In the genomic region with DNA sequence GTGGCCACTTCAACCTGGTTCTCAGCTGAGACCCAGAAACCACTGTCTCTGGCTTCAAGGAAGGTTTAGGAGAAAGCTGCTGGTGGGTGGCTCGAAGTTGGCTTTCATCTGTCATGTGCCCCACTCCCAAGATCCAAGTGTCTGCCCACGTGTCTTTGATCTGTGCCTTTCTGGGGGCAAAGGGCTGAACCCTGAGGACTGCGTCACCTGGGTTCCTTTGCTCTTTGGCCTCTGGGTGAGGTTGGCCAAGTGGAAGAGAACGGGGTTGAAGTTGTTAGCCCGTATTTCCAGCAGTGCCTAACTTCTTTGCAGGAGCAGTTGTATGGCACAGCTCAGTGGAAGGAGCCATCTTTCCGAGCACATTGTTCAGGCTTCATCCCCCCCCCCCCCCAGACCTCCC, we compare ENCODE assay signal across 19 mouse cellular contexts. TPM values are rescaled to one million over a fixed set of nuclear protein-coding genes. Genes with fewer than 3 reads are reported as not detected.
DNase-seq lines count a peak whose midpoint lies in the region; ATAC-seq and TF ChIP-seq lines count a peak whose summit lies in the region.
"Had no signal": no experiment of that assay in that cellular context is flagged by ENCODE, and none has a peak within 500 bp of the region (broad histone marks: within the 10 kb centered on the region; RNA-seq: fewer than 3 reads in every experiment).

No protein-coding gene starts in this region.

- H3K27me3 ChIP-seq in kidney, adult 2 months (replicated peaks; ENCODE audit: control insufficient read depth, insufficient read depth, low read length) = no peaks in the 10 kb centered on the region
- H3K27me3 ChIP-seq in kidney, embryonic 15.5 days = no peaks in the 10 kb centered on the region
- no peaks in the 10 kb centered on the region for H3K27me3 ChIP-seq in intestine, embryonic 16.5 days (replicated peaks; ENCODE audit: control insufficient read depth, insufficient read depth, low read length)
- H3K27me3 ChIP-seq in liver, embryonic 16.5 days (ENCODE audit: control insufficient read depth, insufficient read depth, low read depth, low read length) = no peaks in the 10 kb centered on the region
- H3K27me3 ChIP-seq: embryonic facial prominence, embryonic 12.5 days; hindbrain, embryonic 12.5 days; neural tube, embryonic 12.5 days; Patski had no signal

- 56% methylated on average over 6 of the region's 6 CpGs for WGBS in kidney, adult 2 months
- 77% methylated on average over 6 of the region's 6 CpGs for WGBS in kidney, embryonic 15.5 days
- 60% methylated on average over 6 of the region's 6 CpGs for WGBS in intestine, embryonic 16.5 days
- 61% methylated on average over 6 of the region's 6 CpGs for WGBS in liver, embryonic 16.5 days (ENCODE audit: insufficient replicate concordance)

- no peaks in the 10 kb centered on the region for H3K9me3 ChIP-seq in kidney, embryonic 15.5 days (replicated peaks)
- H3K9me3 ChIP-seq in intestine, embryonic 16.5 days (ENCODE audit: control insufficient read depth, low read length) = no peaks in the 10 kb centered on the region
- no peaks in the 10 kb centered on the region for H3K9me3 ChIP-seq in liver, embryonic 16.5 days (replicated peaks; ENCODE audit: control insufficient read depth, low read length)
- H3K9me3 ChIP-seq: embryonic facial prominence, embryonic 12.5 days; hindbrain, embryonic 12.5 days; neural tube, embryonic 12.5 days had no signal

- no peak for TF ChIP-seq CTCF in kidney, adult 2 months (conservative IDR thresholded peaks at IDR 0.05; ENCODE audit: insufficient read depth, insufficient read length, low read depth, low read length)

- peak; percentile 84 for DNase-seq in kidney, adult 2 months
- peak; percentile 30 for DNase-seq in kidney, postnatal 14 days
- no peak for DNase-seq in MN1 (ENCODE audit: low spot score)
- DNase-seq in adipocyte (ENCODE audit: low spot score) = no peak
- DNase-seq in adrenal gland, adult 2 months = no peak
- DNase-seq: cerebellum, adult 9-10 months; forebrain, postnatal 0 days had no signal

- H3K36me3 ChIP-seq in kidney, adult 2 months (ENCODE audit: control insufficient read depth, insufficient read depth, low read length) = no peaks in the 10 kb centered on the region
- H3K36me3 ChIP-seq in kidney, embryonic 15.5 days = no peaks in the 10 kb centered on the region
- H3K36me3 ChIP-seq in intestine, embryonic 16.5 days (ENCODE audit: control insufficient read depth, insufficient read depth, low read length) = no peaks in the 10 kb centered on the region
- H3K36me3 ChIP-seq in liver, embryonic 16.5 days (ENCODE audit: control insufficient read depth, insufficient read depth) = no peaks in the 10 kb centered on the region
- H3K36me3 ChIP-seq: embryonic facial prominence, embryonic 12.5 days; hindbrain, embryonic 12.5 days; neural tube, embryonic 12.5 days had no signal

- no peak for TF ChIP-seq POLR2A in kidney, adult 2 months (IDR thresholded peaks at IDR 0.05; ENCODE audit: low read depth, low read length)

- no peak overlapping the region for H3K9ac ChIP-seq in kidney, embryonic 15.5 days
- H3K9ac ChIP-seq in intestine, embryonic 16.5 days (ENCODE audit: low read depth, low read length) = no peak overlapping the region
- H3K9ac ChIP-seq in liver, embryonic 16.5 days (ENCODE audit: low read depth, low read length) = no peak overlapping the region
- H3K9ac ChIP-seq: embryonic facial prominence, embryonic 12.5 days; forebrain, postnatal 0 days; hindbrain, embryonic 12.5 days; neural tube, embryonic 12.5 days had no signal

- H3K4me3 ChIP-seq in kidney, adult 2 months (ENCODE audit: insufficient read depth, low read depth, low read length) = no peak overlapping the region
- no peak overlapping the region for H3K4me3 ChIP-seq in kidney, embryonic 15.5 days (replicated peaks)
- H3K4me3 ChIP-seq in intestine, embryonic 16.5 days (ENCODE audit: low read length) = no peak overlapping the region
- no peak overlapping the region for H3K4me3 ChIP-seq in liver, embryonic 16.5 days (ENCODE audit: low read depth, low read length)
- H3K4me3 ChIP-seq: embryonic facial prominence, embryonic 12.5 days; hindbrain, embryonic 12.5 days; neural tube, embryonic 12.5 days had no signal

- ATAC-seq in kidney, embryonic 15.5 days (replicated peaks; ENCODE audit: low FRiP score) = no peak
- ATAC-seq in intestine, embryonic 16.5 days = peak; percentile 90
- ATAC-seq in liver, embryonic 16.5 days (ENCODE audit: low read depth) = peak; percentile 62
- ATAC-seq: activated CD4-positive, CD25-positive, alpha-beta regulatory T cell, adult 4 months; forebrain, postnatal 0 days; inflammation-experienced regulatory T-cells, adult 6 months; Patski had no signal

- H3K4me2 ChIP-seq in kidney, embryonic 15.5 days = no peak overlapping the region
- 0 out of 2 replicates have a peak overlapping the region, but pooled peaks have one; percentile 15 for H3K4me2 ChIP-seq in intestine, embryonic 16.5 days (ENCODE audit: low read depth, low read length)
- H3K4me2 ChIP-seq in liver, embryonic 16.5 days (ENCODE audit: low read depth, low read length) = no peak overlapping the region
- H3K4me2 ChIP-seq: embryonic facial prominence, embryonic 12.5 days; hindbrain, embryonic 12.5 days; neural tube, embryonic 12.5 days had no signal

- H3K4me1 ChIP-seq in kidney, adult 2 months (ENCODE audit: control insufficient read depth, insufficient read depth, low read length) = peaks cover 9% of the 10 kb centered on the region
- no peaks in the 10 kb centered on the region for H3K4me1 ChIP-seq in kidney, embryonic 15.5 days
- no peaks in the 10 kb centered on the region; the same call in 1 of the 2 replicates for H3K4me1 ChIP-seq in intestine, embryonic 16.5 days (ENCODE audit: control insufficient read depth, insufficient read depth, low read length)
- no peaks in the 10 kb centered on the region for H3K4me1 ChIP-seq in liver, embryonic 16.5 days (ENCODE audit: control insufficient read depth, low read depth, low read length)
- H3K4me1 ChIP-seq: embryonic facial prominence, embryonic 12.5 days; hindbrain, embryonic 12.5 days; neural tube, embryonic 12.5 days had no signal

- peak overlapping the region; percentile 84; the same call in 1 of the 2 replicates for H3K27ac ChIP-seq in kidney, adult 2 months (ENCODE audit: insufficient read depth, low read depth, low read length)
- H3K27ac ChIP-seq in kidney, embryonic 15.5 days = no peak overlapping the region
- H3K27ac ChIP-seq in intestine, embryonic 16.5 days (ENCODE audit: low read length) = peak overlapping the region; percentile 4
- peak overlapping the region; percentile 68 for H3K27ac ChIP-seq in liver, embryonic 16.5 days (ENCODE audit: low read length)
- H3K27ac ChIP-seq: embryonic facial prominence, embryonic 12.5 days; hindbrain, embryonic 12.5 days; neural tube, embryonic 12.5 days had no signal

RNA-seq across cellular contexts. Expression of a gene that starts 35.0 kb away (rescaled TPM):
- polyA plus RNA-seq in kidney, adult 2 months (2012; rRNA removed) = 10.8 and 15.2 TPM in 2 replicates
- polyA plus RNA-seq in kidney, embryonic 15.5 days (2015; fragmentation: Nextera tagmentation; extraction: Ambion mirVana) = 54.4 and 56.0 TPM in 2 replicates
- 70.8 and 72.0 TPM in 2 replicates for polyA plus RNA-seq in intestine, embryonic 16.5 days (2015; fragmentation: Nextera tagmentation; extraction: Ambion mirVana)
- polyA plus RNA-seq in liver, embryonic 16.5 days (2015; fragmentation: Nextera tagmentation; extraction: Ambion mirVana) = 23.0 and 24.5 TPM in 2 replicates
- 10 to 100 TPM; 75.5 to 82.3 TPM for total RNA-seq in adrenal gland, adult 2 months (2021)
- 3.1 and 3.2 TPM in 2 replicates for polyA plus RNA-seq in adrenal gland, adult 2 months (2012; rRNA removed)

RNA-seq across cellular contexts. Expression of a gene that starts 36.9 kb away (rescaled TPM):
- polyA plus RNA-seq in kidney, adult 2 months (2012; rRNA removed) = 3.2 and 8.3 TPM in 2 replicates
- polyA plus RNA-seq in kidney, embryonic 15.5 days (2015; fragmentation: Nextera tagmentation; extraction: Ambion mirVana) = 3.5 and 4.4 TPM in 2 replicates
- 4,478 and 6,129 TPM in 2 replicates for polyA plus RNA-seq in intestine, embryonic 16.5 days (2015; fragmentation: Nextera tagmentation; extraction: Ambion mirVana)
- polyA plus RNA-seq in liver, embryonic 16.5 days (2015; fragmentation: Nextera tagmentation; extraction: Ambion mirVana) = 679 TPM in 2 replicates
- 10 to 100 TPM in 1 of 2 experiments, not detected in 1; 15.4 TPM for total RNA-seq in adrenal gland, adult 2 months (2021)
- polyA plus RNA-seq in adrenal gland, adult 2 months (2012; rRNA removed) = not detected in 2 replicates
- total RNA-seq: forebrain, postnatal 0 days; left cerebral cortex, adult 8-10 months had no signal
- polyA plus RNA-seq: activated CD4-positive, CD25-positive, alpha-beta regulatory T cell, adult 4 months; C2C12; cortical plate, adult 2 months; embryonic facial prominence, embryonic 12.5 days; forebrain, postnatal 0 days; hindbrain, embryonic 12.5 days; inflammation-experienced regulatory T-cells, adult 6 months; neural tube, embryonic 12.5 days; Patski had no signal

Comparison
In these comparisons a context has a peak if more than half of its experiments do, and no peak if none do; other contexts are left out.
1. DNase-seq: peak in kidney, adult 2 months (single experiment) and kidney, postnatal 14 days (single experiment); none in MN1 (single experiment), adipocyte (single experiment) and adrenal gland, adult 2 months (single experiment).
2. RNA of a gene that starts 36.9 kb away (polyA plus RNA-seq): 4,478 to 6,129 TPM in intestine, embryonic 16.5 days and 679 TPM in liver, embryonic 16.5 days; 3.2 to 8.3 TPM in kidney, adult 2 months, 3.5 to 4.4 TPM in kidney, embryonic 15.5 days and not detected in adrenal gland, adult 2 months; every median in the first group is over 10 times any median in the second.